Mouse (Mus musculus) midbrain, postnatal 0 days (tissue): ENCODE results near the gene Il17re. TPM values are rescaled to one million over a fixed set of nuclear protein-coding genes. Genes with fewer than 3 reads are reported as not detected.

ENCODE experiments used
- ATAC-seq: fragments of 200-750 bp; cut with Nextera tagmentation; 2 replicates; pipeline ENCODE4 v1.8.0; 2017; ENCODE audit warnings: moderate number of reproducible peaks, mild to moderate bottlenecking, moderate TSS enrichment, moderate library complexity; ENCODE audit not compliant: low FRiP score
- DNase-seq: peaks from one replicate; pipeline ENCODE4 v3.0.0-alpha.2; 2015; ENCODE audit warnings: low spot score
- H3K27ac ChIP-seq: fragments of 300-500 bp; sonication (generic); 2 replicates; pipeline ENCODE4 v1.5.1; 2014; ENCODE audit warnings: low read depth, mild to moderate bottlenecking, low read length, mixed read lengths
- H3K27me3 ChIP-seq: fragments of 300-500 bp; sonication (generic); 2 replicates; pipeline ENCODE4 v1.6.1; 2014; ENCODE audit warnings: low read length, control low read depth, mixed read lengths; ENCODE audit not compliant: insufficient read depth
- H3K36me3 ChIP-seq: fragments of 300-500 bp; sonication (generic); 2 replicates; pipeline ENCODE4 v1.6.1; 2014; ENCODE audit warnings: low read length, control low read depth, mixed read lengths; ENCODE audit not compliant: insufficient read depth
- H3K4me1 ChIP-seq: fragments of 300-500 bp; sonication (generic); 2 replicates; pipeline ENCODE4 v1.6.1; 2014; ENCODE audit warnings: mild to moderate bottlenecking, control low read depth, antibody characterized with exemption, low read length, mixed read lengths; ENCODE audit not compliant: insufficient read depth
- H3K4me2 ChIP-seq: fragments of 300-500 bp; sonication (generic); 2 replicates; pipeline ENCODE4 v1.6.1; 2014; ENCODE audit warnings: low read depth, mild to moderate bottlenecking, low read length, mixed read lengths; ENCODE audit not compliant: poor library complexity, severe bottlenecking
- H3K4me3 ChIP-seq: fragments of 300-500 bp; sonication (generic); 2 replicates; pipeline ENCODE4 v1.5.1; 2014; ENCODE audit warnings: low read depth, mild to moderate bottlenecking, low read length, moderate library complexity
- H3K9ac ChIP-seq: fragments of 300-500 bp; sonication (generic); replicated peaks from 2 replicates; pipeline ENCODE4 v1.6.1; 2014; ENCODE audit warnings: mild to moderate bottlenecking, low read length, moderate library complexity, mixed read lengths; ENCODE audit not compliant: poor library complexity, severe bottlenecking
- H3K9me3 ChIP-seq: fragments of 300-500 bp; sonication (generic); 2 replicates; pipeline ENCODE4 v1.6.1; 2016; ENCODE audit warnings: low read length, control low read depth
- CTCF ChIP-seq: IDR thresholded peaks from 2 replicates; pipeline ENCODE4 v1.5.1; 2016; ENCODE audit warnings: antibody characterized with exemption, mild to moderate bottlenecking
- WGBS: fragments of 180-500 bp; shearing (Covaris S2); extraction: QIAGEN DNeasy Blood & Tissue Kit; methylation state at CpG from one replicate; pipeline ENCODE4 v1.1.7; 2014; 5-methylcytosine and 5-hydroxymethylcytosine counted together
- polyA plus RNA-seq: library from polyadenylated mRNA; unstranded; fragments of >200 nt; fragmentation: Nextera tagmentation; extraction: Ambion mirVana; gene quantifications from 2 replicates; pipeline ENCODE4 v1.2.1, GENCODE M21; 2015
- total RNA-seq: library from RNA; depleted of rRNA; stranded (reverse); fragments of >200 nt; gene quantifications from 2 replicates; pipeline ENCODE4 v1.2.3, GENCODE M21; 2014; rRNA removed

The Il17re gene
- 0.49 TPM in 1 of 2 replicates, not detected in the other for total RNA-seq
- polyA plus RNA-seq: 0.48 and 0.77 TPM in 2 replicates

DNA sequence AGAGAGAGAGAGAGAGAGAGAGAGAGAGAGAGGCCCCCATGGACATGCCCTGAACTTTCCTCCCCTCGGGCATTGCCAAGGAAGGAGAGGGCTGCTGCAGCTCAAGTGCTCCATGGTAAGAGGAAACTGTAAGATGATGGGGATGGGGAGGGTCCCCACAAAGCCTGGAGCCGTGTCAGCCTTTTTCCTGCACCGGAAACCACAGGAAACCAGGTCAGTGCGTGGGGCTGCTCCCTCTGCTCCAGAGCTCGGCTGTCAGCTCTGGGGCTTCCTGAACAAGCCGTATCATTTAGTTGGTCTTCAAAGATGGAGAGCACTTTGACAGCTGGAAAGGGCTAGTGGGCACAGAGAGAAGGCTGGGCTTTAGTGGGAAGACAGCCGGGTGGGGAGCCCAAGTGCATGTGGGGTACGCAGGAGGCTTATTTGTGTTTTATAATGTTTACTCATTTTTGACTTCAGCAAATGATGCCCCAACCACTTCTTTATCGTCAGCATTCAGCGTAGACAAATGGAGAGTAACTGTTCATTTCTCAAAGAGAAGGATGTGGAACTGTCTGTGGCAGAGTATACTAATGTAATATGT is at the start of gene Il17re:
Gene Il17re (plus strand): TSS at position 533 of the 583 bp plus-strand sequence.
- Histone ChIP-seq H3K4me3 (no peak within 1 kb of the TSS), H3K9ac (no peak within 1 kb of the TSS), H3K4me2 (no peak within 1 kb of the TSS), H3K36me3 (no peaks in the 10 kb centered on the region), H3K9me3 (no peaks in the 10 kb centered on the region), H3K27me3 (no peaks in the 10 kb centered on the region), H3K4me1 (no peaks in the 10 kb centered on the region), H3K27ac (no peak within 1 kb of the TSS)
- 75% methylated on average over 10 of the region's 10 CpGs for WGBS
- TF ChIP-seq CTCF: no peak
- no peak for DNase-seq
- ATAC-seq: no peak

DNA sequence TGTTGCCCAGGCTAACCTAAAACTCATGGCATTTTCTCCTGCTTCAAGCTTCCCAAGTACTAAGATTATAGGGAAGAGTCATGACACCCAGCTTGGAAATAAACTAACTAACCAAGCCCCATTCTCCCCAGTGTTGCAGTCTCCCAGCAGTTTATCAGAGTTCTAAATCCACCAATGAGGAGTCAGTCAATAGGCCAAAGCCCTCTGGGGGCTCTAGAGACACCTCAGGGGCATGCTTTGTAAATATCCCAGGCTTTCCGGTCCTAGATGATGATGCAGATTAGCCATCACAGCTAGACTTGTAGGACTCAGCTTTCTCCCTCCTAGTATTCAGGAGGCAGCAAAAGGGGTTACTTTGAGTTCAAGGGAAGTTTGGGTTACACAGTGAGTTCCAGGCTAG is 48.3 kb upstream of the Il17re start:
- H3K27me3 ChIP-seq: no peaks in the 10 kb centered on the region
- 87% methylated on average over 1 of the region's 1 CpGs for WGBS
- peaks cover 19% of the 10 kb centered on the region for H3K36me3 ChIP-seq
- TF ChIP-seq CTCF: no peak
- H3K4me3 ChIP-seq: no peak overlapping the region
- DNase-seq (no peak), ATAC-seq (no peak)
- no peak overlapping the region for H3K4me2 ChIP-seq
- H3K27ac ChIP-seq: no peak overlapping the region
- H3K9me3 ChIP-seq: no peaks in the 10 kb centered on the region
- no peaks in the 10 kb centered on the region for H3K4me1 ChIP-seq
- H3K9ac ChIP-seq: no peak overlapping the region

DNA sequence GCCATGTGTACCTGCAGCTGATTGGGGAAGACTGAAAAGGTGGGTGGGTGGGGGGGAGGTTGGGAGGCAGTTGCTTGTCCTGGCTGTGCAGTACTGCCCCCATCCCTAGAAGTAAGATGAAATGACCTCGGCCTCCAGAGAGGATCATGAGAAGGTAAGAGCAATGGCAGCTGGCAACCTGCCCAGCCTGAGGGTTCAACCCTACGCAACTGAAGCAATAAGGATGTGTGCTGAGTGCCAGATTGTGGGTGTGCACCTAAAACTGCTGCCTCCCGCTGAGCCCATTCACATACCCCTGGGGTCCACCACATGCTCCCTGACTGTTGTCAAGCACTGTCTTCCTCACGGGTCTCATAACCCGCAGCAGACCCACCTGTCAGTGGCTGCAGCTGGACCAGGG is 41.9 kb upstream of the Il17re start:
- no peak overlapping the region for H3K4me3 ChIP-seq
- no peak for TF ChIP-seq CTCF

DNA sequence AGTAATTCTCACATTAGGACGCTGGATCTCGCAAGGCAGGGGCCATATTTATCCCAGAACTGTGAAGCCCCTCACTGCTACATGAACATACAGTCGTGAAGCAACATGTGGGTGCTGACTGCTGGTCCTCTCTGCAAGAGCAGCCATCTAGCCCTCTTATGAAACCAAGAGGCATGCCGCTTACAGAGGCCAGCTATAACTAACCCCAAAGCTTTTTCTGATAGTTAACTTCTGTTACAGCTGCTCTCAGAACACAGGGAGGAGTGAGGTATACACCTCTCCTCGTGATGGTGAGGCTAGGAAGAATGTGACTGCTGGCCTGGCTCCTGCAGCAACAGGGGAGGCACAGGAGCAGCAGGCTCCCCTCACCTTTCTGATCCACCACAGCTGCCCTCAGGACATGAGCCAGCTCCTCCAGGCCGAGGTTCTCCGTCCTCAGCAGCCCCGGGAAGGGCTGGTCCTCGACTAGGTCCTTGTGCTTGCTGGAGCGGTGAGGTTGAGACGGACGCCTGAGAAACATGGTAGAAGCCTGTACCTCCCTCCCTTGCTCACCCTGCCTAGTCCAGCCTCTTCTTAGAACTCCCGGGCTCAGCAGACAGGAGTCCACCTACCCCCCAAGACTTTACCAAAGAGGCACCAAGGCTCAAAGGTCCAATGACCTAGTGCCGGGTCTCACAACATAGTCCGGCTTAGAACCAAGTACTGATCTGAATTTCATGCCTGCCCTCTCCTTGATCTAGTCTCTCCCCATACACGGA is 39.7 kb upstream of the Il17re start:
- peak overlapping the region; percentile 49 for H3K4me3 ChIP-seq
- no peak for TF ChIP-seq CTCF
- H3K36me3 ChIP-seq: peaks cover 13% of the 10 kb centered on the region
- H3K4me1 ChIP-seq: peaks cover 11% of the 10 kb centered on the region
- peak overlapping the region; percentile 49 for H3K27ac ChIP-seq
- WGBS: 15% methylated on average over 16 of the region's 16 CpGs
- ATAC-seq: peak; percentile 68
- peak overlapping the region; percentile 97 for H3K4me2 ChIP-seq
- H3K27me3 ChIP-seq: no peaks in the 10 kb centered on the region
- DNase-seq: no peak
- H3K9ac ChIP-seq: peak overlapping the region; percentile 70
- no peaks in the 10 kb centered on the region for H3K9me3 ChIP-seq

More for the DNA sequence above, 41.9 kb upstream of the Il17re start:
- no peak for ATAC-seq
- no peaks in the 10 kb centered on the region for H3K27me3 ChIP-seq
- H3K9ac ChIP-seq: no peak overlapping the region
- WGBS: 86% methylated on average over 5 of the region's 5 CpGs
- H3K4me1 ChIP-seq: peaks cover 11% of the 10 kb centered on the region
- no peak for DNase-seq
- no peaks in the 10 kb centered on the region for H3K9me3 ChIP-seq
- H3K36me3 ChIP-seq: peaks cover 17% of the 10 kb centered on the region
- H3K27ac ChIP-seq: no peak overlapping the region
- no peak overlapping the region for H3K4me2 ChIP-seq

DNA sequence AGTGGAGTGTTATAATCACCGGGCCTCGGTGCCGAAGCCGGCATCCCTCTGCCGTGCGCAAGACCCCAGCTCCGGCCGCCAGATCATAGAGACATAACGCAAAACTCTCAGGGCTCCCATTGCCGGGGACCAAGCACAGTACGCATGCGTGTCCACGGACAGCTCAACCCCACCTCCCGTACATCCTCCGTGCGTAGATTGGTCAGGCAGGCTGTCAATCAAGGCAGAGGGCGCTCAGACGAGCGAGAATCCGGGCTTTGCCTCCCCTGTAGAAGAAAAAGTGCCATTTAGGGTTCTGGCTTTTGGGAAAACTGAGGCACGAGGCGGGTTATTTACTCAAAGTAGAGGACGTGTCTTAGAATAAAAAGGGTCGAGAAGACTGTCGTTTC is 39.1 kb upstream of the Il17re start, which contains the start of gene Rpusd3:
Gene Rpusd3 (minus strand): TSS at position 142 of the 389 bp plus-strand sequence.
- Histone ChIP-seq H3K9ac (peak within 1 kb of the TSS; percentile 70), H3K27ac (peak within 1 kb of the TSS; percentile 49), H3K4me3 (peak within 1 kb of the TSS; percentile 49), H3K9me3 (no peaks in the 10 kb centered on the region), H3K4me1 (peaks cover 11% of the 10 kb centered on the region), H3K4me2 (peak within 1 kb of the TSS; percentile 97), H3K36me3 (peaks cover 9% of the 10 kb centered on the region), H3K27me3 (no peaks in the 10 kb centered on the region)
- no peak for TF ChIP-seq CTCF
- DNase-seq (peak; percentile 98), ATAC-seq (peak; percentile 96)
- under 1% methylated on average over 25 of the region's 25 CpGs for WGBS

GRCm38 (mm10) chr6:113423000-113423399 is 35.3 kb upstream of the Il17re start:
- ATAC-seq: no peak
- no peak overlapping the region for H3K9ac ChIP-seq
- H3K27me3 ChIP-seq: no peaks in the 10 kb centered on the region
- DNase-seq: no peak
- H3K4me2 ChIP-seq: no peak overlapping the region
- peaks cover 5% of the 10 kb centered on the region; the same call in 1 of the 2 replicates for H3K4me1 ChIP-seq
- H3K9me3 ChIP-seq: no peaks in the 10 kb centered on the region
- no peaks in the 10 kb centered on the region for H3K36me3 ChIP-seq
- H3K27ac ChIP-seq: no peak overlapping the region
- TF ChIP-seq CTCF: no peak
- 79% methylated on average over 4 of the region's 4 CpGs for WGBS
- no peak overlapping the region for H3K4me3 ChIP-seq
